Mouse (Mus musculus) monocyte, adult 5-6 weeks (primary cell): ENCODE measurements around the gene Lzts2. TPM values are rescaled to one million over a fixed set of nuclear protein-coding genes. Genes with fewer than 3 reads are reported as not detected.

Experiments
- ATAC-seq: fragments of 153-309, 156-312 bp; replicated peaks from 2 replicates; pipeline ENCODE4 v1.8.0; 2017; ENCODE audit warnings: mild to moderate bottlenecking; ENCODE audit not compliant: low TSS enrichment, insufficient number of reproducible peaks, severe bottlenecking, poor library complexity, low FRiP score
- total RNA-seq: library from RNA; stranded (forward); fragments of 200-1000, 200-491, 200-594 nt; gene quantifications from 3 replicates; pipeline ENCODE4 v1.2.3, GENCODE M21; 2017

Gene Lzts2
- total RNA-seq, 1 experiment from 2014 or later, result not detected

GRCm38 (mm10) chr19:44997786-44998185, 16.4 kb upstream of the Lzts2 start:
- ATAC-seq, result no peak

DNA sequence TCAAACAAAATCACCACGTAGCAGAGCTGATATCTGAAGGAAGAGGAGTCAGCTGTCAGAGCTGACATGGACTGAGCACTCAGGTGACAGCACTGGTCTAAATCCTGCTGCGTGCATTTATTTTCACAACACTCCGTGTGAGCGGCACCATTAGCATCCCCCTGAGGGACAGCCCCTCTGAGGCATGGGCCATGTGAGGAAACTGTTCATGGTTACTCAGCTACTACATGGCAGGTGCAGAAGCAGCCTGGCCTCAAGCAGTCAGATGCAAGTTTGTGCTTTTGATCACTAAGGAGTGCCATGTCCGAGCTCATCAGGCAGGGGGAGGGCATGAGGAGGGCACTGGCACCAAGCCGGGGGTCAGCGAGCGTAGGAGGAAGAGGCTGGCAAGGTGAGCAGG, 14.6 kb upstream of the Lzts2 start:
- no peak for ATAC-seq

GRCm38 (mm10) chr19:45002301-45002700, 11.9 kb upstream of the Lzts2 start:
- ATAC-seq, result no peak

DNA sequence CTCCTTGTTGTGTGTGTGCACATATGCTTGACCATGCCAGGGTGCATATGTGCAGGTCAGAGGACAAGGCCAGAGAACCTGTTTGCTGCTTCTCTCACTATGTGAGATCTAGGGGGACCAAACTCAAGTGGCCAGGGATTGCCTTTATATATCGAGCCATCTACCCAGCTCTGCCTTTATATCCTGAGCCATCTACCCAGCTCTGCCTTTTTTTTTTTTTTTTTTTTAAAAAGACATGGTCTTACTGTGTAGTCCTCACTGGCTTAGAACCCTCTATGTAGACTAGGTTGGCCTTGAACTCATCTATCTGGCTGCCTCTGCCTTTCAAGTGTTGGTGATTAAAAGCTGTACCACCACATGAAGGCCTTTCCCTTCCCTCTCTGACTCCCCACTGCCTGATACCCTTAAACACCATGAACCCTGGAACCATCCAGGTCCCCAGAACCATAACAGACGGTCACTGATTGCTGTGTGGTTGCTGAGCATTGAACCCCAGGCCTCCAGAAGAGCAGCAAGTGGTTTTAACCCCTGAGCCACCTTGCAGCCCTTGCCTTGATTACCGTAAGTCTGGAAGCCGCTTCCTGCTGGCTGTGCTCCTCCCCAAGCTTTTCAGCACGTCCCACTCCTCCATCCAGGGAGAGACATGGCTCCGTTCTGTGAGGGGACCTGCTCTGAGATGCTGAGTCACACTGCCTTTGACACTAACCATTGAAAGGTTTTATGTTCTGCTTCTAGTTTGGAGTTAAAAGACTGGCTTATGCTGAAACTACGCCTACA, 10.3 kb upstream of the Lzts2 start:
- no peak for ATAC-seq

GRCm38 (mm10) chr19:45005444-45005843, 8.8 kb upstream of the Lzts2 start, which contains the start of gene Twnk:
Gene Twnk, plus strand, starts transcription at chr19:45005663.
- ATAC-seq, result peak; percentile 57

- ATAC-seq, result peak; percentile 91
Measured at GRCm38 (mm10) chr19:45005957-45006712, 8.1 kb upstream of the Lzts2 start, which contains the start of gene Mrpl43. Gene Mrpl43, minus strand, starts transcription at chr19:45006442.

- ATAC-seq, result no peak
Measured at GRCm38 (mm10) chr19:45007021-45007420, 7.2 kb upstream of the Lzts2 start.

GRCm38 (mm10) chr19:45007425-45008191, 6.6 kb upstream of the Lzts2 start:
- no peak for ATAC-seq

GRCm38 (mm10) chr19:45010646-45011045, 3.6 kb upstream of the Lzts2 start:
- no peak for ATAC-seq

- no peak for ATAC-seq
Measured at GRCm38 (mm10) chr19:45012219-45012618, 2.0 kb upstream of the Lzts2 start.

GRCm38 (mm10) chr19:45012636-45013035, 1.6 kb upstream of the Lzts2 start:
- ATAC-seq, result no peak

DNA sequence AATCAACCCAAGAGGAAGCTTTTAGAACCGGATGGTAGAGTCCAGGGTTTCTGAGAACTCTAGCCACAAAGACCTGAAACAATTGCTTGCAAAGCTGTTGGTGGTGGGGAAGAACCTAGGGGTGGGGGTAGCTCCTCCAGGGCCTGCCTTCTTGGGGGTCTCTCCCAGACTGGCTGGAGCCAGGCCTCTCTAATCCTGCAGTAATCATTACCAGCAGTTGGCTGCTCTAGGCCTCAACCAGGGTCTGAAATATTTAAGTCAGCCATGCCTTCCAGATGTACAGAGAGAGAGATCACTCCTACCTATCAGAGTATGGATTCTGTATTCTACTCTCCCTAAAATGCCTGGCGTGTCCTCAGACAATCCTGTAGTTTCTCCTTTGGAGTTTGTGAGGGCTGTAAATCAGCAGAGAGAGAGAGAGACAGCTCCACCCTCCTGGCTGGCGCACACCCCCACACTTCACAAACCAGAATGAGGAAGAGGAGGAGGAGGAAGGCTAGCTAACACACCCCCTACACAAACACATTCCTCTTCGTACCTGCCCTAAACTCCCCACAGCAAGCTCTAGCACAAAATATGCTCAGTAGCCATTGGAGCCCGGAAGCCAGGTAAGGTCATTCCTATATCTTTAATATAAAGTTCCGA, 511 bp upstream of the Lzts2 start:
- no peak for ATAC-seq

DNA sequence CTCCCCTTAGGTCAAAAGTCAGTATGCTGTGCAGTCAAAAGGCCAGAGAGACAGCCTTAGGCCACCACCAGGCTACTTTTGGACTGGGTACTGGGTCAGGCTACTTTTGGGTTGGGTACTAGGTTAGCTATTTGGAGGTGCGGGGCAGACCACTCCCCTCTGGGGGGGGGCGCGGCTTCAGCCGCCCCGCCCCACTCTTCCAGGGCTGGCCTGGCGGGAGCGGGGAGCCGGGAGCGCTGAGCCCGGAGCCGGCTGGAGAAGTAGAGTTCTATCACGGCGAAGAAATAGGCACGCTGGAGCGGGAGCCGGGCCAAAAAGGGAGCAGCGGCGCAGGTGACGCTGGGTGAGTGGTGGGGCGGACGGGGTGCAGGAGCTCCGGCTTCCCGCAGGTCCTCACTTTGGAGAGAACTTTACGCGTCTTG, 778 bp downstream of the Lzts2 start:
- no peak for ATAC-seq

- ATAC-seq, result no peak
Measured at GRCm38 (mm10) chr19:45015518-45016281, 1.5 kb downstream of the Lzts2 start.

- no peak for ATAC-seq
Measured at GRCm38 (mm10) chr19:45016341-45017215, 2.4 kb downstream of the Lzts2 start.

DNA sequence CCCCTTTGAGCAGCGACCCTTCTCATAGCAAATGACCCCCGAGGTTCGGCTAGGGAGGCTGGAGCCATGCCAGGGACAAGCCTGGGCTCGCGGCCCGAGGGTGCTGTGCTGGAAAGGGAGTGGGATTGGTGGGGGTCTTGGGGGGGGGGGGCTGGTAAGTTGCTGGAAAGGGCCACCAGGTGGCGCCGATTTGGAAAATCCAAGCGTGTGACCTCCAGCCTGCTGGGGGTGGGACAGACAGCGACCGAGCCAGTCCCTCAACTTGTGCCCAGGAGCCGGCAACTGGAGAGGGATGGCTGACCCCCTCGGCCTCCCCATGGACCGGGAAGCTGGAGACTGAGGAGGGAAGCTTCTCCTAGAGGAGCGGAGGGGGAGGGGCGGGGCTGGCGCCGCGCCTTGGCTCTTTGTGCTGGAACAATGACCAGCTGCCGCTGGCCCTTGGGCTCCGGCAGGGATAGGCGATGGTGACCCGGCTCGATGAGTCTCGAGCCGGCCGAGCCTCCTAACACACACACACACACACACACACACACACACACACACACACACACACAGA, 3.1 kb downstream of the Lzts2 start:
- ATAC-seq, result no peak

GRCm38 (mm10) chr19:45017909-45018308, 3.7 kb downstream of the Lzts2 start:
- no peak for ATAC-seq
